In the genomic region with DNA sequence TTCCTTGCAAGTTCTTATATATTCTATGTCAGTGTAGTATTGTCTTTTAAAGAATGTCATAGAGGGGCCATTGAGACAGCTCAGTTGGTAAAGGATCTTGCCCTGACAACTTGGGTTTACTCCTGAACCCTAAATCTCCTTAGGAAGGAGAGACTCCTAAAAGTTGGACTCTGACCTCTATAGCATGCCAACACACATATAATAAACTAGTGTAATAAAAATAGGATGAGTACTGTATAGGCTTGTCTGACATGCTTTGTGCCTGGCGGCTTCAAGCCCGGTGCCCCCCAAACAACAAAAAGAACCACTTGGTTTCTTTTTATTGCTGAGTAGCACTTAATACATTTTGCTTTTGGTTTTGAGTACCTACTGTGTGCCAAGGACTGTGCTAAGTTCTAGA, we compare ENCODE assay signal across 28 mouse cellular contexts.
DNase-seq lines count a peak whose midpoint lies in the region; ATAC-seq and TF ChIP-seq lines count a peak whose summit lies in the region.
"Had no signal": no experiment of that assay in that cellular context is flagged by ENCODE, and none has a peak within 500 bp of the region (broad histone marks: within the 10 kb centered on the region; RNA-seq: fewer than 3 reads in every experiment).

No protein-coding gene starts in this region.

- no peaks in the 10 kb centered on the region for H3K36me3 ChIP-seq in stomach, embryonic 16.5 days (ENCODE audit: control insufficient read depth, insufficient read depth, low read length)
- H3K36me3 ChIP-seq in stomach, postnatal 0 days (ENCODE audit: control insufficient read depth, insufficient read depth, low read length): no peaks in the 10 kb centered on the region
- H3K36me3 ChIP-seq in intestine, postnatal 0 days (ENCODE audit: control insufficient read depth, insufficient read depth): no peaks in the 10 kb centered on the region
- no peaks in the 10 kb centered on the region for H3K36me3 ChIP-seq in small intestine, adult 2 months (ENCODE audit: control insufficient read depth, insufficient read depth, low read length)
- H3K36me3 ChIP-seq in liver, embryonic 12.5 days: no peaks in the 10 kb centered on the region
- no peaks in the 10 kb centered on the region for H3K36me3 ChIP-seq in liver, postnatal 0 days (replicated peaks; ENCODE audit: insufficient read depth, low read length)
- H3K36me3 ChIP-seq: embryonic facial prominence, embryonic 13.5 days; embryonic facial prominence, embryonic 15.5 days; forebrain, embryonic 10.5 days; forebrain, embryonic 12.5 days; G1E had no signal

- H3K4me3 ChIP-seq in stomach, embryonic 16.5 days (replicated peaks; ENCODE audit: low read length): no peak overlapping the region
- no peak overlapping the region for H3K4me3 ChIP-seq in stomach, postnatal 0 days (ENCODE audit: low read depth, low read length)
- H3K4me3 ChIP-seq in intestine, postnatal 0 days (ENCODE audit: low read depth, low read length): no peak overlapping the region
- H3K4me3 ChIP-seq in small intestine, adult 2 months (ENCODE audit: low read depth, low read length): no peak overlapping the region
- H3K4me3 ChIP-seq in liver, embryonic 12.5 days: no peak overlapping the region
- H3K4me3 ChIP-seq in liver, postnatal 0 days (ENCODE audit: low read depth, low read length): no peak overlapping the region
- H3K4me3 ChIP-seq: embryonic facial prominence, embryonic 13.5 days; embryonic facial prominence, embryonic 15.5 days; erythroblast, embryonic 14.5 days; forebrain, embryonic 10.5 days; forebrain, embryonic 12.5 days had no signal

- no peak for TF ChIP-seq EP300 in stomach, postnatal 0 days (optimal IDR thresholded peaks at IDR 0.05)
- no peak for TF ChIP-seq EP300 in liver, postnatal 0 days (IDR thresholded peaks at IDR 0.05; ENCODE audit: low read depth)

- no peaks in the 10 kb centered on the region for H3K4me1 ChIP-seq in stomach, embryonic 16.5 days (ENCODE audit: control insufficient read depth, insufficient read depth, low read length)
- no peaks in the 10 kb centered on the region for H3K4me1 ChIP-seq in stomach, postnatal 0 days (replicated peaks; ENCODE audit: control insufficient read depth, insufficient read depth)
- H3K4me1 ChIP-seq in intestine, postnatal 0 days (replicated peaks; ENCODE audit: control insufficient read depth, insufficient read depth, low read length): peaks cover 5% of the 10 kb centered on the region; the same call in 1 of the 2 replicates
- H3K4me1 ChIP-seq in small intestine, adult 2 months (ENCODE audit: control insufficient read depth, insufficient read depth, insufficient read length, low read length): peaks cover 6% of the 10 kb centered on the region; the same call in 1 of the 2 replicates
- H3K4me1 ChIP-seq in liver, embryonic 12.5 days: no peaks in the 10 kb centered on the region
- no peaks in the 10 kb centered on the region for H3K4me1 ChIP-seq in liver, postnatal 0 days (ENCODE audit: insufficient read depth)
- H3K4me1 ChIP-seq: embryonic facial prominence, embryonic 15.5 days had no signal

- no peaks in the 10 kb centered on the region for H3K9me3 ChIP-seq in stomach, embryonic 16.5 days (replicated peaks; ENCODE audit: control insufficient read depth, low read length)
- no peaks in the 10 kb centered on the region for H3K9me3 ChIP-seq in stomach, postnatal 0 days (ENCODE audit: control insufficient read depth, low read length)
- no peaks in the 10 kb centered on the region for H3K9me3 ChIP-seq in intestine, postnatal 0 days (ENCODE audit: control insufficient read depth)
- H3K9me3 ChIP-seq in liver, embryonic 12.5 days (replicated peaks): no peaks in the 10 kb centered on the region
- H3K9me3 ChIP-seq in liver, postnatal 0 days (ENCODE audit: low read length): no peaks in the 10 kb centered on the region
- H3K9me3 ChIP-seq: embryonic facial prominence, embryonic 13.5 days; embryonic facial prominence, embryonic 15.5 days; forebrain, embryonic 10.5 days; forebrain, embryonic 12.5 days; G1E had no signal

- no peak overlapping the region; the same call in 1 of the 2 replicates for H3K9ac ChIP-seq in stomach, embryonic 16.5 days (ENCODE audit: low read length)
- no peak overlapping the region for H3K9ac ChIP-seq in stomach, postnatal 0 days (ENCODE audit: low read length)
- no peak overlapping the region for H3K9ac ChIP-seq in intestine, postnatal 0 days (ENCODE audit: low read depth, low read length)
- no peak overlapping the region for H3K9ac ChIP-seq in liver, embryonic 12.5 days
- no peak overlapping the region for H3K9ac ChIP-seq in liver, postnatal 0 days (replicated peaks)
- H3K9ac ChIP-seq: embryonic facial prominence, embryonic 13.5 days; embryonic facial prominence, embryonic 15.5 days; forebrain, embryonic 12.5 days had no signal

- 86% methylated on average over 2 of the region's 2 CpGs for WGBS in stomach, embryonic 16.5 days
- 87% methylated on average over 2 of the region's 2 CpGs for WGBS in stomach, postnatal 0 days
- WGBS in intestine, postnatal 0 days: 27% methylated on average over 2 of the region's 2 CpGs
- WGBS in small intestine, adult 2 months: 29% methylated on average over 2 of the region's 2 CpGs
- WGBS in liver, embryonic 12.5 days (ENCODE audit: insufficient replicate concordance): 76% methylated on average over 2 of the region's 2 CpGs
- WGBS in liver, postnatal 0 days (ENCODE audit: insufficient replicate concordance): 85% methylated on average over 2 of the region's 2 CpGs

- H3K4me2 ChIP-seq in stomach, embryonic 16.5 days (ENCODE audit: low read depth, low read length): no peak overlapping the region
- no peak overlapping the region for H3K4me2 ChIP-seq in stomach, postnatal 0 days (replicated peaks; ENCODE audit: low read depth)
- H3K4me2 ChIP-seq in intestine, postnatal 0 days (replicated peaks; ENCODE audit: low read depth): no peak overlapping the region
- no peak overlapping the region for H3K4me2 ChIP-seq in liver, embryonic 12.5 days
- no peak overlapping the region for H3K4me2 ChIP-seq in liver, postnatal 0 days (ENCODE audit: low read depth, low read length)
- H3K4me2 ChIP-seq: embryonic facial prominence, embryonic 13.5 days; embryonic facial prominence, embryonic 15.5 days; forebrain, embryonic 12.5 days had no signal

- no peak for TF ChIP-seq CTCF in stomach, postnatal 0 days (IDR thresholded peaks at IDR 0.05; ENCODE audit: low read depth)
- no peak for TF ChIP-seq CTCF in intestine, postnatal 0 days (IDR thresholded peaks at IDR 0.05; ENCODE audit: low read depth)
- no peak for TF ChIP-seq CTCF in small intestine, adult 2 months (IDR thresholded peaks at IDR 0.05; ENCODE audit: extremely low read depth, insufficient read length, insufficient replicate concordance, low read depth, low read length)
- no peak for TF ChIP-seq CTCF in liver, postnatal 0 days (IDR thresholded peaks at IDR 0.05; ENCODE audit: low read depth)

- no peak for TF ChIP-seq POLR2A in small intestine, adult 2 months (IDR thresholded peaks at IDR 0.05; ENCODE audit: low read depth, low read length)

- DNase-seq in stomach, postnatal 0 days (ENCODE audit: low spot score): no peak
- DNase-seq in liver, postnatal 0 days: no peak
- DNase-seq: adrenal gland, adult 8-10 months; adrenal gland, postnatal 14 days; adrenal gland, postnatal 36 days; B cell, adult 2 months; cerebellum, adult 11-12 months; cerebellum, adult 2 months; cerebellum, adult 9-10 months; cerebellum, postnatal 14 days; cerebellum, postnatal 36 days; embryo, embryonic 11 days had no signal

- H3K27me3 ChIP-seq in stomach, embryonic 16.5 days (ENCODE audit: control insufficient read depth, insufficient read depth, low read length): no peaks in the 10 kb centered on the region
- H3K27me3 ChIP-seq in stomach, postnatal 0 days (ENCODE audit: control insufficient read depth, insufficient read depth, low read length): no peaks in the 10 kb centered on the region
- no peaks in the 10 kb centered on the region for H3K27me3 ChIP-seq in intestine, postnatal 0 days (replicated peaks; ENCODE audit: control insufficient read depth, insufficient read depth, low read length)
- H3K27me3 ChIP-seq in small intestine, adult 2 months (ENCODE audit: control insufficient read depth, insufficient read depth, low read length): no peaks in the 10 kb centered on the region
- no peaks in the 10 kb centered on the region; the same call in 1 of the 2 replicates for H3K27me3 ChIP-seq in liver, embryonic 12.5 days (replicated peaks)
- H3K27me3 ChIP-seq in liver, postnatal 0 days (ENCODE audit: insufficient read depth, low read length): no peaks in the 10 kb centered on the region
- H3K27me3 ChIP-seq: CH12.LX; embryonic facial prominence, embryonic 13.5 days; embryonic facial prominence, embryonic 15.5 days; forebrain, embryonic 12.5 days; Patski had no signal

- peak overlapping the region; percentile 55; the same call in 1 of the 2 replicates for H3K27ac ChIP-seq in stomach, embryonic 16.5 days (ENCODE audit: low read length)
- H3K27ac ChIP-seq in stomach, postnatal 0 days (replicated peaks): no peak overlapping the region
- no peak overlapping the region for H3K27ac ChIP-seq in intestine, postnatal 0 days (ENCODE audit: low read depth, low read length)
- peak overlapping the region; percentile 74 for H3K27ac ChIP-seq in small intestine, adult 2 months (ENCODE audit: insufficient read depth, low read depth, low read length)
- no peak overlapping the region for H3K27ac ChIP-seq in liver, embryonic 12.5 days
- no peak overlapping the region for H3K27ac ChIP-seq in liver, postnatal 0 days (ENCODE audit: low read depth)
- H3K27ac ChIP-seq: embryonic facial prominence, embryonic 13.5 days; embryonic facial prominence, embryonic 15.5 days; forebrain, embryonic 10.5 days; forebrain, embryonic 12.5 days had no signal

- no peak for ATAC-seq in stomach, embryonic 16.5 days (ENCODE audit: insufficient read depth, low FRiP score)
- no peak for ATAC-seq in stomach, postnatal 0 days (ENCODE audit: low FRiP score, low TSS enrichment)
- peak; percentile 63 for ATAC-seq in intestine, postnatal 0 days
- no peak for ATAC-seq in liver, embryonic 12.5 days
- ATAC-seq in liver, postnatal 0 days: no peak
- ATAC-seq: activated CD4-positive, CD25-positive, alpha-beta regulatory T cell, adult 4 months; CD4-positive, CD25-positive, alpha-beta regulatory T cell, adult 4 months; forebrain, embryonic 14.5 days; forebrain, embryonic 16.5 days; Patski had no signal

Comparison
In these comparisons a context has a peak if more than half of its experiments do, and no peak if none do; other contexts are left out.
1. H3K27ac ChIP-seq: peak in stomach, embryonic 16.5 days (single experiment) and small intestine, adult 2 months (single experiment); none in stomach, postnatal 0 days (single experiment), intestine, postnatal 0 days (single experiment), liver, embryonic 12.5 days (single experiment) and liver, postnatal 0 days (single experiment).